Mouse (Mus musculus): ENCODE measurements around the gene Slc16a7. TPM values are rescaled to one million over a fixed set of nuclear protein-coding genes. Genes with fewer than 3 reads are reported as not detected.
A peak's percentile ranks its signal among the peaks of the same experiment; 100 is the strongest.

Slc16a7 gene
- polyA plus RNA-seq (2014; fragmentation: Nextera tagmentation; extraction: Ambion mirVana): 5.5 and 6.1 TPM in 2 replicates

- no peak within 1 kb of the TSS; the same call in 1 of the 2 replicates for H3K27ac ChIP-seq (ENCODE audit: low read depth, low read length)
- peak within 1 kb of the TSS; percentile 75 for H3K4me3 ChIP-seq (ENCODE audit: low read length)
- H3K9ac ChIP-seq (ENCODE audit: low read depth, low read length): peak within 1 kb of the TSS; percentile 70
- H3K36me3 ChIP-seq (ENCODE audit: control insufficient read depth, insufficient read depth, low read length): no peaks in the 10 kb centered on the region
- H3K4me2 ChIP-seq (replicated peaks; ENCODE audit: low read depth, low read length): peak within 1 kb of the TSS; percentile 92
- no peaks in the 10 kb centered on the region for H3K27me3 ChIP-seq (ENCODE audit: control insufficient read depth, insufficient read depth, low read length)
- peak; percentile 96 for ATAC-seq (ENCODE audit: low FRiP score, low TSS enrichment)
- under 1% methylated on average over 64 of the region's 67 CpGs for WGBS
- H3K4me1 ChIP-seq (ENCODE audit: control insufficient read depth, insufficient read depth, low read length): peaks cover 13% of the 10 kb centered on the region; the same call in 1 of the 2 replicates
- H3K9me3 ChIP-seq (ENCODE audit: control insufficient read depth, low read length): no peaks in the 10 kb centered on the region
These were observed at the start of gene Slc16a7 for GRCm38 (mm10) chr10:125388876-125389786. Gene Slc16a7 (minus strand): TSS chr10:125389465.

GRCm38 (mm10) chr10:125418795-125419194 lies 29.5 kb upstream of the Slc16a7 start:
- Histone ChIP-seq H3K4me1 (ENCODE audit: control insufficient read depth, insufficient read depth, low read length) (no peaks in the 10 kb centered on the region), H3K4me3 (ENCODE audit: low read length) (no peak overlapping the region), H3K9ac (ENCODE audit: low read depth, low read length) (no peak overlapping the region), H3K27me3 (ENCODE audit: control insufficient read depth, insufficient read depth, low read length) (no peaks in the 10 kb centered on the region), H3K4me2 (replicated peaks; ENCODE audit: low read depth, low read length) (no peak overlapping the region), H3K27ac (ENCODE audit: low read depth, low read length) (no peak overlapping the region), H3K36me3 (ENCODE audit: control insufficient read depth, insufficient read depth, low read length) (no peaks in the 10 kb centered on the region), H3K9me3 (ENCODE audit: control insufficient read depth, low read length) (no peaks in the 10 kb centered on the region)
- no peak for ATAC-seq (ENCODE audit: low FRiP score, low TSS enrichment)
- 82% methylated on average over 6 of the region's 6 CpGs for WGBS

GRCm38 (mm10) chr10:125399796-125400195 lies 10.5 kb upstream of the Slc16a7 start:
- Histone ChIP-seq H3K27me3 (ENCODE audit: control insufficient read depth, insufficient read depth, low read length) (no peaks in the 10 kb centered on the region), H3K4me1 (ENCODE audit: control insufficient read depth, insufficient read depth, low read length) (no peaks in the 10 kb centered on the region), H3K4me3 (ENCODE audit: low read length) (no peak overlapping the region), H3K9ac (ENCODE audit: low read depth, low read length) (no peak overlapping the region), H3K27ac (ENCODE audit: low read depth, low read length) (no peak overlapping the region), H3K36me3 (ENCODE audit: control insufficient read depth, insufficient read depth, low read length) (no peaks in the 10 kb centered on the region), H3K9me3 (ENCODE audit: control insufficient read depth, low read length) (no peaks in the 10 kb centered on the region), H3K4me2 (replicated peaks; ENCODE audit: low read depth, low read length) (no peak overlapping the region)
- WGBS: 88% methylated on average over 4 of the region's 4 CpGs
- ATAC-seq (ENCODE audit: low FRiP score, low TSS enrichment): no peak

- 79% methylated on average over 6 of the region's 6 CpGs for WGBS
- Histone ChIP-seq H3K4me1 (ENCODE audit: control insufficient read depth, insufficient read depth, low read length) (peaks cover 13% of the 10 kb centered on the region; the same call in 1 of the 2 replicates), H3K9me3 (ENCODE audit: control insufficient read depth, low read length) (no peaks in the 10 kb centered on the region), H3K36me3 (ENCODE audit: control insufficient read depth, insufficient read depth, low read length) (no peaks in the 10 kb centered on the region), H3K9ac (ENCODE audit: low read depth, low read length) (no peak overlapping the region), H3K4me3 (ENCODE audit: low read length) (peak overlapping the region; percentile 75; the same call in 1 of the 2 replicates), H3K27me3 (ENCODE audit: control insufficient read depth, insufficient read depth, low read length) (no peaks in the 10 kb centered on the region), H3K27ac (ENCODE audit: low read depth, low read length) (no peak overlapping the region), H3K4me2 (replicated peaks; ENCODE audit: low read depth, low read length) (peak overlapping the region; percentile 92)
- no peak for ATAC-seq (ENCODE audit: low FRiP score, low TSS enrichment)
These were observed 746 bp upstream of the Slc16a7 start for GRCm38 (mm10) chr10:125390011-125390410.

- ATAC-seq (ENCODE audit: low FRiP score, low TSS enrichment): peak; percentile 16; the same call in 1 of the 2 replicates
- peak overlapping the region; percentile 92 for H3K4me2 ChIP-seq (replicated peaks; ENCODE audit: low read depth, low read length)
- peaks cover 13% of the 10 kb centered on the region; the same call in 1 of the 2 replicates for H3K4me1 ChIP-seq (ENCODE audit: control insufficient read depth, insufficient read depth, low read length)
- H3K9me3 ChIP-seq (ENCODE audit: control insufficient read depth, low read length): no peaks in the 10 kb centered on the region
- no peak overlapping the region for H3K27ac ChIP-seq (ENCODE audit: low read depth, low read length)
- 19% methylated on average over 7 of the region's 7 CpGs for WGBS
- no peaks in the 10 kb centered on the region for H3K36me3 ChIP-seq (ENCODE audit: control insufficient read depth, insufficient read depth, low read length)
- H3K27me3 ChIP-seq (ENCODE audit: control insufficient read depth, insufficient read depth, low read length): no peaks in the 10 kb centered on the region
- H3K4me3 ChIP-seq (ENCODE audit: low read length): peak overlapping the region; percentile 75
- H3K9ac ChIP-seq (ENCODE audit: low read depth, low read length): peak overlapping the region; percentile 70
These were observed 787 bp downstream of the Slc16a7 start for GRCm38 (mm10) chr10:125388481-125388875.

GRCm38 (mm10) chr10:125387782-125388415 lies 1.4 kb downstream of the Slc16a7 start:
- H3K4me2 ChIP-seq (replicated peaks; ENCODE audit: low read depth, low read length): no peak overlapping the region
- no peak overlapping the region for H3K4me3 ChIP-seq (ENCODE audit: low read length)
- H3K9ac ChIP-seq (ENCODE audit: low read depth, low read length): no peak overlapping the region
- H3K36me3 ChIP-seq (ENCODE audit: control insufficient read depth, insufficient read depth, low read length): no peaks in the 10 kb centered on the region
- H3K4me1 ChIP-seq (ENCODE audit: control insufficient read depth, insufficient read depth, low read length): peaks cover 13% of the 10 kb centered on the region; the same call in 1 of the 2 replicates
- no peaks in the 10 kb centered on the region for H3K27me3 ChIP-seq (ENCODE audit: control insufficient read depth, insufficient read depth, low read length)
- WGBS: 27% methylated on average over 14 of the region's 14 CpGs
- H3K9me3 ChIP-seq (ENCODE audit: control insufficient read depth, low read length): no peaks in the 10 kb centered on the region
- no peak for ATAC-seq (ENCODE audit: low FRiP score, low TSS enrichment)
- no peak overlapping the region for H3K27ac ChIP-seq (ENCODE audit: low read depth, low read length)

GRCm38 (mm10) chr10:125375526-125375925 lies 13.7 kb downstream of the Slc16a7 start:
- no peaks in the 10 kb centered on the region for H3K9me3 ChIP-seq (ENCODE audit: control insufficient read depth, low read length)
- no peak for ATAC-seq (ENCODE audit: low FRiP score, low TSS enrichment)
- no peaks in the 10 kb centered on the region for H3K4me1 ChIP-seq (ENCODE audit: control insufficient read depth, insufficient read depth, low read length)
- 70% methylated on average over 5 of the region's 5 CpGs for WGBS
- H3K9ac ChIP-seq (ENCODE audit: low read depth, low read length): no peak overlapping the region
- H3K4me2 ChIP-seq (replicated peaks; ENCODE audit: low read depth, low read length): no peak overlapping the region
- no peak overlapping the region for H3K4me3 ChIP-seq (ENCODE audit: low read length)
- H3K36me3 ChIP-seq (ENCODE audit: control insufficient read depth, insufficient read depth, low read length): no peaks in the 10 kb centered on the region
- H3K27ac ChIP-seq (ENCODE audit: low read depth, low read length): no peak overlapping the region
- no peaks in the 10 kb centered on the region for H3K27me3 ChIP-seq (ENCODE audit: control insufficient read depth, insufficient read depth, low read length)

GRCm38 (mm10) chr10:125372666-125373065 lies 16.6 kb downstream of the Slc16a7 start:
- H3K9ac ChIP-seq (ENCODE audit: low read depth, low read length): no peak overlapping the region
- no peak for ATAC-seq (ENCODE audit: low FRiP score, low TSS enrichment)
- H3K36me3 ChIP-seq (ENCODE audit: control insufficient read depth, insufficient read depth, low read length): no peaks in the 10 kb centered on the region
- no peak overlapping the region for H3K4me3 ChIP-seq (ENCODE audit: low read length)
- 87% methylated on average over 13 of the region's 13 CpGs for WGBS
- no peaks in the 10 kb centered on the region for H3K4me1 ChIP-seq (ENCODE audit: control insufficient read depth, insufficient read depth, low read length)
- H3K27ac ChIP-seq (ENCODE audit: low read depth, low read length): no peak overlapping the region
- H3K27me3 ChIP-seq (ENCODE audit: control insufficient read depth, insufficient read depth, low read length): no peaks in the 10 kb centered on the region
- H3K4me2 ChIP-seq (replicated peaks; ENCODE audit: low read depth, low read length): no peak overlapping the region
- H3K9me3 ChIP-seq (ENCODE audit: control insufficient read depth, low read length): no peaks in the 10 kb centered on the region

- H3K27ac ChIP-seq (ENCODE audit: low read depth, low read length): no peak overlapping the region
- H3K36me3 ChIP-seq (ENCODE audit: control insufficient read depth, insufficient read depth, low read length): no peaks in the 10 kb centered on the region
- H3K9ac ChIP-seq (ENCODE audit: low read depth, low read length): no peak overlapping the region
- H3K4me3 ChIP-seq (ENCODE audit: low read length): no peak overlapping the region
- no peak overlapping the region for H3K4me2 ChIP-seq (replicated peaks; ENCODE audit: low read depth, low read length)
- WGBS: 62% methylated on average over 11 of the region's 11 CpGs
- no peaks in the 10 kb centered on the region for H3K9me3 ChIP-seq (ENCODE audit: control insufficient read depth, low read length)
- no peaks in the 10 kb centered on the region for H3K4me1 ChIP-seq (ENCODE audit: control insufficient read depth, insufficient read depth, low read length)
- ATAC-seq (ENCODE audit: low FRiP score, low TSS enrichment): 0 out of 2 replicates have a peak, but pooled peaks have one; percentile 32
- no peaks in the 10 kb centered on the region for H3K27me3 ChIP-seq (ENCODE audit: control insufficient read depth, insufficient read depth, low read length)
These were observed 17.8 kb downstream of the Slc16a7 start for GRCm38 (mm10) chr10:125371451-125371850.
